Mouse (Mus musculus) forebrain, postnatal 0 days (tissue): ENCODE data around the gene Dlgap1. TPM values are rescaled to one million over a fixed set of nuclear protein-coding genes. Genes with fewer than 3 reads are reported as not detected.

Experiments used
- ATAC-seq: fragments of 200-750 bp; cut with Nextera tagmentation; 2 replicates; pipeline ENCODE4 v1.8.0; 2017; ENCODE audit warnings: mild to moderate bottlenecking, moderate library complexity
- DNase-seq: peaks from one replicate; pipeline ENCODE4 v3.0.0-alpha.2; 2015
- H3K27ac ChIP-seq: fragments of 300-500 bp; sonication (generic); 2 replicates; pipeline ENCODE4 v1.5.1; 2014; ENCODE audit warnings: low read depth, mild to moderate bottlenecking, antibody characterized with exemption, low read length, moderate library complexity, mixed read lengths
- H3K27me3 ChIP-seq: fragments of 300-500 bp; sonication (generic); 2 replicates; pipeline ENCODE4 v1.6.1; 2014; ENCODE audit warnings: mild to moderate bottlenecking, low read length, mixed read lengths; ENCODE audit not compliant: insufficient read depth
- H3K36me3 ChIP-seq: fragments of 300-500 bp; sonication (generic); 2 replicates; pipeline ENCODE4 v1.6.1; 2014; ENCODE audit warnings: mild to moderate bottlenecking, moderate library complexity; ENCODE audit not compliant: insufficient read depth
- H3K4me1 ChIP-seq: fragments of 300-500 bp; sonication (generic); 2 replicates; pipeline ENCODE4 v1.6.1; 2014; ENCODE audit warnings: antibody characterized with exemption; ENCODE audit not compliant: insufficient read depth
- H3K4me2 ChIP-seq: fragments of 300-500 bp; sonication (generic); 2 replicates; pipeline ENCODE4 v1.6.1; 2014; ENCODE audit warnings: low read depth, mild to moderate bottlenecking, moderate library complexity
- H3K4me3 ChIP-seq: fragments of 300-500 bp; sonication (generic); 2 replicates; pipeline ENCODE4 v1.5.1; 2014; ENCODE audit warnings: low read depth, low read length, mixed read lengths
- H3K9ac ChIP-seq: fragments of 300-500 bp; sonication (generic); 2 replicates; pipeline ENCODE4 v1.6.1; 2014; ENCODE audit warnings: mild to moderate bottlenecking
- H3K9me3 ChIP-seq: fragments of 300-500 bp; sonication (generic); 2 replicates; pipeline ENCODE4 v1.6.1; 2016; ENCODE audit warnings: low read length
- CTCF ChIP-seq: sonication (generic); IDR thresholded peaks from 2 replicates; pipeline ENCODE4 v1.5.1; 2016; ENCODE audit warnings: antibody characterized with exemption, control low read depth, low read depth
- WGBS: fragments of 180-500 bp; shearing (Covaris S2); extraction: QIAGEN DNeasy Blood & Tissue Kit; methylation state at CpG from one replicate; pipeline ENCODE4 v1.1.7; 2014; 5-methylcytosine and 5-hydroxymethylcytosine counted together
- microRNA counts: library from miRNA; unstranded; fragments of <30 nt; microRNA quantifications from one replicate; lab custom pipeline; 2015
- microRNA-seq, 2 experiments: library from miRNA; unstranded; fragments of <30 nt; microRNA quantifications; one replicate each; pipeline ENCODE4; 2016
- polyA plus RNA-seq: library from polyadenylated mRNA; unstranded; fragments of >200 nt; fragmentation: Nextera tagmentation; extraction: Ambion mirVana; gene quantifications from 2 replicates; pipeline ENCODE4 v1.2.1, GENCODE M21; 2015
- total RNA-seq: library from RNA; depleted of rRNA; stranded (reverse); fragments of >200 nt; gene quantifications from 2 replicates; pipeline ENCODE4 v1.2.3, GENCODE M21; 2014

Gene Dlgap1
- total and polyA plus RNA-seq, 2 experiments from 2014 or later, result 44.8 to 105 TPM

- H3K4me3 ChIP-seq, result no peak overlapping the region
- ATAC-seq (no peak), DNase-seq (no peak)
- H3K27me3 ChIP-seq, result no peaks in the 10 kb centered on the region
- H3K4me2 ChIP-seq, result no peak overlapping the region
- no peak for TF ChIP-seq CTCF
- 86% methylated on average over 10 of the region's 10 CpGs for WGBS
- H3K36me3 ChIP-seq, result no peaks in the 10 kb centered on the region
- no peaks in the 10 kb centered on the region for H3K9me3 ChIP-seq
- no peak overlapping the region for H3K27ac ChIP-seq
- H3K9ac ChIP-seq, result no peak overlapping the region
- H3K4me1 ChIP-seq, result no peaks in the 10 kb centered on the region
Observed at GRCm38 (mm10) chr17:70865060-70865604, 896.3 kb downstream of the Dlgap1 start.

GRCm38 (mm10) chr17:70866029-70866428 is 897.2 kb downstream of the Dlgap1 start:
- Histone ChIP-seq H3K36me3 (no peaks in the 10 kb centered on the region), H3K9me3 (no peaks in the 10 kb centered on the region), H3K27me3 (no peaks in the 10 kb centered on the region), H3K27ac (no peak overlapping the region), H3K4me2 (no peak overlapping the region), H3K9ac (no peak overlapping the region), H3K4me1 (no peaks in the 10 kb centered on the region), H3K4me3 (no peak overlapping the region)
- TF ChIP-seq CTCF, result no peak
- DNase-seq (no peak), ATAC-seq (no peak)
- WGBS, result 94% methylated on average over 5 of the region's 5 CpGs

GRCm38 (mm10) chr17:70866538-70867114 is 897.8 kb downstream of the Dlgap1 start:
- no peak for DNase-seq
- Histone ChIP-seq H3K27ac (no peak overlapping the region), H3K9ac (no peak overlapping the region), H3K27me3 (no peaks in the 10 kb centered on the region), H3K36me3 (no peaks in the 10 kb centered on the region), H3K9me3 (no peaks in the 10 kb centered on the region), H3K4me2 (no peak overlapping the region), H3K4me3 (no peak overlapping the region), H3K4me1 (no peaks in the 10 kb centered on the region)
- 85% methylated on average over 6 of the region's 6 CpGs for WGBS
- ATAC-seq, result no peak
- no peak for TF ChIP-seq CTCF

GRCm38 (mm10) chr17:70868577-70869229 is 899.8 kb downstream of the Dlgap1 start:
- Histone ChIP-seq H3K27ac (no peak overlapping the region), H3K9ac (no peak overlapping the region), H3K4me1 (peaks cover 3% of the 10 kb centered on the region; the same call in 1 of the 2 replicates), H3K27me3 (no peaks in the 10 kb centered on the region), H3K36me3 (no peaks in the 10 kb centered on the region), H3K4me2 (no peak overlapping the region), H3K4me3 (no peak overlapping the region), H3K9me3 (no peaks in the 10 kb centered on the region)
- no peak for TF ChIP-seq CTCF
- 93% methylated on average over 5 of the region's 5 CpGs for WGBS
- DNase-seq (no peak), ATAC-seq (no peak)

- no peak for ATAC-seq
- Histone ChIP-seq H3K27me3 (no peaks in the 10 kb centered on the region), H3K9me3 (no peaks in the 10 kb centered on the region), H3K9ac (no peak overlapping the region), H3K36me3 (no peaks in the 10 kb centered on the region), H3K4me2 (no peak overlapping the region), H3K4me1 (peaks cover 3% of the 10 kb centered on the region; the same call in 1 of the 2 replicates), H3K4me3 (no peak overlapping the region), H3K27ac (no peak overlapping the region)
- DNase-seq, result no peak
- WGBS, result 96% methylated on average over 4 of the region's 4 CpGs
- TF ChIP-seq CTCF, result no peak
Observed at GRCm38 (mm10) chr17:70870581-70870980, 901.7 kb downstream of the Dlgap1 start.

MicroRNAs within 50 kb of the gene (microRNA counts, 519-probe panel; counts per million panel counts)
- not detected for microRNA mmu-miR-1195 (lab: Ali Mortazavi, UCI)

Small RNA genes lying within 50 kb of the gene (microRNA-seq; reads per million reads assigned to microRNA genes)
- gene Mir1195, result 0 reads per million in 2 experiments
